Mouse (Mus musculus) cerebellum, postnatal 36 days (tissue): ENCODE measurements at regions not wholly inside any gene's neighbourhood (a gene's known extent, or its start where the extent isn't known, plus 50 kb on each side); places are given as distances from the start of the nearest gene placed in this dataset.

ENCODE experiments used
- DNase-seq, 2 experiments: peaks; one replicate each; pipeline ENCODE4 v3.0.0; 2021 to 2022; ENCODE audit warnings: mixed read lengths in 2 of 2

- peak; percentile 38 to 52 for DNase-seq
Observed at GRCm38 (mm10) chr5:24237201-24237600, 72.4 kb downstream of the Nupl2 start.

- DNase-seq = no peak
Observed at GRCm38 (mm10) chr5:24239006-24239405, 74.2 kb downstream of the Nupl2 start.

DNA sequence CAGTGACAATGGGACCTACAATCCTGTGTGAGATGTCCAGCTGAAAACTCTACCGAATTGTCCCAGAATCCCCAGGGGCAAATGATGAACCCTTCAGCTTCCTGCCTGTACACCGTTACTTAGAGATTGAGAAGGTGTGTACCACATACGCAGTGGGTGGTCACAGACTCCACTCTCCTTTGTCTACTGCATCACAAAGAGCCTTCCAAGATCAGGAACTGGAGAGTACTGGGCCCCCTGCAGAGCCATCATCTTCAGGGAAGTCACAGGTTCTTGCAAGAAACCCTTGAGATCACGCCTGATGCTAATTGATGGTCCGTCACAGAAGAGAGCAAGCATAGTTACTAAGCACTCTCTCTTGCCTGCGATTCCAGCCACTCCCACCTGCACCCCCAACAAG lies 79.4 kb downstream of the Nupl2 start:
- DNase-seq = no peak

GRCm38 (mm10) chr5:24255421-24255820 lies 90.7 kb downstream of the Nupl2 start:
- no peak for DNase-seq

GRCm38 (mm10) chr5:24261098-24261497 lies 90.3 kb downstream of the Kcnh2 start:
- peak; percentile 63 to 70 for DNase-seq

DNA sequence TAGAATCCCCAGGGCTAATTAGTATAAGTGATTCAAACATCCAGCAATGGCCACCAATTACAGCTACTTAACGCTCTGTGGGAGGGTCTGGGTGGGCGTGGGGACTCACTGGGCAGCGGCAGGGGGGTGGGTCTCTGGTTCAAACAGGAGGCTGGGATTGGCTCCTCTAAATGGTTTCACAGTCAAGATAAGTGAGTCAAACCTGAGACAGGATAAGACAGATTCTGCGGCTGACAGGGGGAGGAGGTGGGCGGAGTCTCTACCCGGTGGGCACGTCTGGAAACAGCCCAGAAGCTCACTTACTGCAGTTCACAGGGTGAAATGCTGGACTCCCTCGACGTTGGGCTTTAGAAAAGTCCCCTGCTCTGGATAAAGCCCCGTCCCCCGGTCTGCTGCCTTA lies 89.3 kb downstream of the Kcnh2 start:
- DNase-seq = no peak

DNA sequence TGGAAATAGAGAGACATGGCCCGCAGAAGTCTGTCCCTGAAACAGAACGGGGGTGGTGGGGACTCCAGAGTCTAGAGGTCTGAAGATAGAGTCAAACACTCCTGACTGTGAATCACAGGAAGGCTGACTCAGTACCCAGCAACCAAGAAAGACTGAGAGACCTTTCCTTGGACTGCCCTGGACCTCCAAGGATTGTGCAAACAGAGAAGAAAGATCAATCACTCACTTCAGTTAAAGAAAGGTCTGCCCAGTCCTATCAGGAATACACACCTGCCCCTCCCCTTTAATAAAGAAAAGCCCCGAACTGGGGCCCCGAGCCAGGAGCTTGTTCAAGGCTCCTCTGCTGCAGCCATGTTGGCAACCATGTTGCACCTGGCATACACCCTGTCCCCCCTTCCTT lies 87.3 kb downstream of the Kcnh2 start:
- DNase-seq = no peak

- no peak for DNase-seq
Observed at GRCm38 (mm10) chr5:24265431-24265830, 86.0 kb downstream of the Kcnh2 start.

- peak; percentile 82 to 90 for DNase-seq
Observed at GRCm38 (mm10) chr5:24266344-24267295, 84.8 kb downstream of the Kcnh2 start.
